Mouse (Mus musculus): ENCODE measurements around the gene Sin3a. TPM values are rescaled to one million over a fixed set of nuclear protein-coding genes. Genes with fewer than 3 reads are reported as not detected.

The Sin3a gene
- polyA plus RNA-seq, 1 experiment = 79.3 TPM

DNA sequence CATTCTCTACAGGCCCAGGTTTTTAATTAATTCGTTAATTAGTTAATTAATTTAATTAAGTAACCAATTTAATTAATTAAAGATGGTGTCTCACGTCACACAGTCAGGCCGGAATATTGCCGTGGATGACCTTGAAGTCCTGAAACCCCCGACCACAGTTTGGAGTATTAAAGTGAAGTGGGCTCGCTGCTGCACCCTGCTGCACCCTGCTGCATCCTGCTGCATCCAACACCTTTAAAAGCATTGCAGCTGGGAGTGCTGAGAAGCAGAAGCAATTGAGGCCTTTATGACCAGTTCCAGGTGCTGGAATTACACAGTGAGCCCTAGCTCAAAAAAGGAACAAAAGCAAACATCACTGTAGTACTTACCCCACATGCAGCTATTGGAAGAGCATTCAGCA lies 80.5 kb downstream of the Sin3a start:
- no peak for DNase-seq (ENCODE audit: low read depth)
- TF ChIP-seq CTCF (IDR thresholded peaks at IDR 0.05; ENCODE audit: borderline replicate concordance, extremely low read depth, insufficient read depth, insufficient read length) (peak; percentile 10; the same call in 1 of the 2 replicates), POLR2A (IDR thresholded peaks at IDR 0.05; ENCODE audit: borderline replicate concordance, extremely low read depth, insufficient read depth, insufficient read length, poor library complexity, severe bottlenecking) (no peak)

DNA sequence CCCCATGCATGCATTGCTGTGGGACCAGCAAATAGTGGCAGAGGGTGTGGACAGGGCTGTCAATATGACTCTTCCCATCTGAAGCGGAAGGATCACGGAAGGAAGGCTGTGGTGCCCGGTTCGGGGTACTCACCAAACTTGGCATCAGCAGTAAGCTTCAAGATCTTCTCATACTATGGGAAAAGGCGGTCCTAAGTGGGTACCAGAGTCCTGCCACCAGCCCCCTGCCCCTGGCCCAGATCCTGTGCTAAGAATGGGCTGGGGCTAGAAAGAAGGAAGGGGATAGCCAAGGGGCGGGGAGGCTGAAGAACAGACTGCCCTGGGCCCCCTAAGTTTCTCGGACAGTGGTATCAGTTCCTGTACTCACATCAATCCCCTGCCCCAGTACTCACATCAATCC lies 84.5 kb downstream of the Sin3a start:
- no peak for TF ChIP-seq CTCF (IDR thresholded peaks at IDR 0.05; ENCODE audit: borderline replicate concordance, extremely low read depth, insufficient read depth, insufficient read length)
- TF ChIP-seq POLR2A (IDR thresholded peaks at IDR 0.05; ENCODE audit: borderline replicate concordance, extremely low read depth, insufficient read depth, insufficient read length, poor library complexity, severe bottlenecking) = no peak
- DNase-seq (ENCODE audit: low read depth) = no peak

DNA sequence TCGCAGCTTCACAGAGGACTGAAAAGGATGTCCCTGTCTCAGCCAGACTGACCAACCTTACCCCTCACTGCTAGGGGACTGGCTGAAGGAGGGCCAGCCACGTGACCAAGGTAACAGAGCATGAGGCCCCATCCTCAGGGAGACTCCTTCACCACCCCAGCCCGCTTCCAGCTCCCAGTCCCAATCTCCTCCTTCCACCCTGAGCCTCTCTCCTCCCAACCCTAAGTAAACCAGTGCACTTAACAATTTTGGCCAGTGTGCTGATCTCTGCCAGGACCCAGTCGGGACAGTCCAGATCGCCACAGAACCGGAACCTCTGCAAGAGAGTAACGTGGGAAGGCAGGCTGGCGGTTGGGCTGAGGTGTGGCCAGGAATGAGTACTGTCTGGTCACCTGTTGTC lies 85.0 kb downstream of the Sin3a start:
- TF ChIP-seq POLR2A (IDR thresholded peaks at IDR 0.05; ENCODE audit: borderline replicate concordance, extremely low read depth, insufficient read depth, insufficient read length, poor library complexity, severe bottlenecking) (no peak), CTCF (IDR thresholded peaks at IDR 0.05; ENCODE audit: borderline replicate concordance, extremely low read depth, insufficient read depth, insufficient read length) (no peak)
- DNase-seq (ENCODE audit: low read depth) = no peak

DNA sequence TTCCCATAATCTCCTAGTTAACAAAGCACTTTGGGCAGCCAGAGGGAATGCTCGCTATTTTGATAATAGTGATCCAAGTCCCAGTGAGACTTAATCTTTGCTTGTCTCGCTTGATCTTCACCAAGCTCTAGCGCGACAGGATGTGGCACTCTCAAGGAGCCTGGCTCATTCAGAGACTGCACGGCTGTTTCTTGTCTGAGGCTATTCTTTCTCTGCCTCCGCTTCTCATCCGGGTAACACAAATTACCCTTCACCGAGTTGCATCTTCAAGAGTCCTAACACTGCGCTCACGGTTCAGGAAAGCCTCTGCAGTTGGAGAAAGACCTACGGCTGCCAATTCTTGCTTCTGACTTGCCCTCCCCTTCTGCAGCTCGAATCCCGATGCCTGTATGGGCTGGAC lies 85.7 kb downstream of the Sin3a start:
- TF ChIP-seq CTCF (IDR thresholded peaks at IDR 0.05; ENCODE audit: borderline replicate concordance, extremely low read depth, insufficient read depth, insufficient read length) (no peak), POLR2A (IDR thresholded peaks at IDR 0.05; ENCODE audit: borderline replicate concordance, extremely low read depth, insufficient read depth, insufficient read length, poor library complexity, severe bottlenecking) (no peak)
- no peak for DNase-seq (ENCODE audit: low read depth)

DNA sequence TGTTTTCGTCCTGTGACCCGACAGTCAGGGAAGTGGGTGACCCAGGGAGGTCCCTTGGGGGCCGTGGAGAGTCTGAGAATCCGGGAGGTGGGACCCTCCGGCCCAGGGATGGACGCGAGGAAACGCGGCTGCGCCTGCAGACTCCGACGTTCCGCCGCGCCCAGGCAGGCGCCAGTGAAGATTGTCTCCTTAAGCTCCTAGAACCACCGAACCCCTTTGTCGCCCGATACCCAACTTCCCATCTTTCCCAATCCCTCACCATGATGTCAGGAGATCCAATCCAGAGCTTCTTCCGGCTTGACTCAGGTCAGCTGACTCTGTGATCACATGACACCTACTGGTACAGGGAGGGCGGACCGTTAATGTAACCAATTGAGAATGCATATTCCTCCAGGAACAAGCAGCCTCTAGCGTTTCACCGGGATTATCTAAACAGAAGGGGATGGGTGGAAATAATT lies 86.2 kb downstream of the Sin3a start, which contains the start of gene Commd4:
Commd4 (minus strand) TSS at position 319 of the 458 bp plus-strand sequence.
- TF ChIP-seq POLR2A (IDR thresholded peaks at IDR 0.05; ENCODE audit: borderline replicate concordance, extremely low read depth, insufficient read depth, insufficient read length, poor library complexity, severe bottlenecking) (no peak; the same call in 1 of the 2 replicates), CTCF (IDR thresholded peaks at IDR 0.05; ENCODE audit: borderline replicate concordance, extremely low read depth, insufficient read depth, insufficient read length) (no peak)
- peak; percentile 99 for DNase-seq (ENCODE audit: low read depth)

DNA sequence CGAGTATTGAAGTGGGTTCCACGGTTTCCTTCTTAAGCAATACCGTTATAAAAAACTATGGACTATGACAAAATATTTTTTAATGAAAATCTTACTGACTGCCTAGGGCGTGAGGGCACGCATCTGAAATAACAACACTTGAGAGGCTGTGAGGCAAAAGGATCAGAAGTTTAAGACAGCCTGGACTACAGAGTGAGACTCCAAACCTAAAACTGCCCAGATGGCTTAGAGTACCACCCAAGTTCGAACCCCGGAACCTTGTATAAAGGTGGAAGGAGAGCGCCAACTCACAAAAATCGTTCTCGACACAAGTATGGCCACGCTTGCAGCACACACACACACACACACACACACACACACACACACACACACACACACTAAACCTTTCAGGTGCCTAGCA lies 86.7 kb downstream of the Sin3a start:
- no peak for TF ChIP-seq POLR2A (IDR thresholded peaks at IDR 0.05; ENCODE audit: borderline replicate concordance, extremely low read depth, insufficient read depth, insufficient read length, poor library complexity, severe bottlenecking)
- no peak for TF ChIP-seq CTCF (IDR thresholded peaks at IDR 0.05; ENCODE audit: borderline replicate concordance, extremely low read depth, insufficient read depth, insufficient read length)
- no peak for DNase-seq (ENCODE audit: low read depth)

DNA sequence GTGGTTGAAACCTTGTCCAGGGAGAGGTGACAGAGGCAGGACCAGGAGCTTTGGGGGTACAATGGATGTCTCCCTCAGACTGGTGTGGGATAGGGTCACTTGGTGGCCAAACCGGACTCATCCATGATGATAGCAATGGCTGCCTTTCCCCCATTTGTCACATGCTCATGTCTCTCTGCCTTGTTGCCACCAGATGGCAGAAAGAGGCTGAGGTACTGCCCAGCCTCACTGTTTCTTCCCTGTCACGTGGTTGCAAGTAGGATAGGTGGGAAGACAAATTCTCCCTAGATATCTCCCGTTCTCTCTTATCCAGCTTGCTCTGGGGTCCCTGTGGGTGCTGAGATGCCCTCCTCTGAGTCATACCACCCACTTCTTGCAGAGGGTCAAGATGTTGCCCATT lies 90.7 kb downstream of the Sin3a start:
- no peak for TF ChIP-seq POLR2A (IDR thresholded peaks at IDR 0.05; ENCODE audit: borderline replicate concordance, extremely low read depth, insufficient read depth, insufficient read length, poor library complexity, severe bottlenecking)
- TF ChIP-seq CTCF (IDR thresholded peaks at IDR 0.05; ENCODE audit: borderline replicate concordance, extremely low read depth, insufficient read depth, insufficient read length) = peak; percentile 60; the same call in 1 of the 2 replicates
- DNase-seq (ENCODE audit: low read depth) = peak; percentile 54

DNA sequence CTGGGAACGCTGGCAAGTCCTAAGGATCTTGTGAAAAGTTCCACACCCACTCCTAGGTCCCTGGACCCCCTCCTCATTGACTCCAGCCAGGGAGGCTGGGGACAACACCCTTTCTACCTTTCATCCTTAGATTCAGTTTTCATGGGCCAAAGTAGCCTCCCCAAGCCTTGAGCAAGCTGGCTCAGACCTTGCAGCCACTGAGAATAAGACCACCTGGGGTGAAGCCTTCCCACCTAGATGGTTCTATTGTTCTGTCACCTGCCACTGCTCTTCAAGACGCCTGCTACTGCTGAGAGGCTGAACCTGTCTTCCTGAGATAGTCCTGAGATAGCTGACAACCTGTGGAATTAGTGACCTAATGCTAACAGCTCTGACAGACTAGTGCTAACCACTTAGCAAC lies 91.3 kb downstream of the Sin3a start:
- DNase-seq (ENCODE audit: low read depth) = no peak
- TF ChIP-seq POLR2A (IDR thresholded peaks at IDR 0.05; ENCODE audit: borderline replicate concordance, extremely low read depth, insufficient read depth, insufficient read length, poor library complexity, severe bottlenecking) = no peak
- TF ChIP-seq CTCF (IDR thresholded peaks at IDR 0.05; ENCODE audit: borderline replicate concordance, extremely low read depth, insufficient read depth, insufficient read length) = no peak

DNA sequence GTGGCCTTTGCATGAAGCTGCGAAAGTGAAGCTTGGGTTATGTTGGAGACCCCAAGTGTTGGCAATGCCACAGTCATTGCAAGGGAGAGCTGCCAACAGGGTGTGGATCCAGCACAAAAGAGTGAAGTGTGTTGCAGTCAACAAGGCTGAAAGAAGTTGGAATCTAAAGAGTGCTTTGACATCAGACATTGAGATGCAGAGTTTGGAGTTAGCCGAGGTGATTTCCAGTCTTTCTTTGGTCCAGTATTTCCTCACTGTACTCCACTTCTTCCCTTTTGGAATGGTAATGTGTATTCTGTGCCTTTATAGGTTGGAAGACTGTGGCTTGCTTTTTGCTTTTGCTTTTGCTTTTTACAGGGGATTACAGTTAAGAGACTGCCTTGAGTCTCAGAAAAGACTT lies 94.3 kb downstream of the Sin3a start:
- TF ChIP-seq CTCF (IDR thresholded peaks at IDR 0.05; ENCODE audit: borderline replicate concordance, extremely low read depth, insufficient read depth, insufficient read length) = no peak
- no peak for TF ChIP-seq POLR2A (IDR thresholded peaks at IDR 0.05; ENCODE audit: borderline replicate concordance, extremely low read depth, insufficient read depth, insufficient read length, poor library complexity, severe bottlenecking)

DNA sequence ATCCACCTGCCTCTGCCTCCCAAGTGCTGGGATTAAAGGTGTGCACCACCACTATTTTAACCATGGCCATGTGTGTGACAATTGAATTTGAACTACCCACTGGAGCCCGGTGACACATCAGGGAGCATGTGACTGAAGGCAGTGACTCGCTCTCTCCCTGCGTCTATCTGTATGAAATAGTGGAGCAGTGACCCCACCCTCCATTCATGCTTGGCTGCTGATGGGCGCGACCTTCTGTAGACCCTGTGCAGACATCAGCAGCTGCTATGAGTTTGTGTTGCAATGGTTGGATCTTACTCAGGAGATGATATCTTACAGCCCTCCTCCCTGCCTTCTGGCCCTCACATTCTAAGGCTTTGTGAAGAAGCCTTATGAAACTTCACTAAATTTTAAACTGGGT lies 96.6 kb downstream of the Sin3a start:
- TF ChIP-seq CTCF (IDR thresholded peaks at IDR 0.05; ENCODE audit: borderline replicate concordance, extremely low read depth, insufficient read depth, insufficient read length) (no peak), POLR2A (IDR thresholded peaks at IDR 0.05; ENCODE audit: borderline replicate concordance, extremely low read depth, insufficient read depth, insufficient read length, poor library complexity, severe bottlenecking) (no peak)
- no peak for DNase-seq (ENCODE audit: low read depth)

More for the DNA sequence above, 94.3 kb downstream of the Sin3a start:
- no peak for DNase-seq (ENCODE audit: low read depth)

Other genes starting within 250 kb of the Sin3a start
- gene Odf3l1, start 207.4 kb upstream of the Sin3a start, polyA plus RNA-seq (2012; rRNA removed) = 0.14 and 0.18 TPM in 2 replicates
- gene Cspg4, start 207.0 kb upstream of the Sin3a start, polyA plus RNA-seq (2012; rRNA removed) = 4.4 and 8.2 TPM in 2 replicates
- 3.0 and 4.0 TPM in 2 replicates for gene Snx33, start 143.7 kb upstream of the Sin3a start, polyA plus RNA-seq (2012; rRNA removed)
- gene Imp3, start 134.6 kb upstream of the Sin3a start, polyA plus RNA-seq (2012; rRNA removed) = 134 and 190 TPM in 2 replicates
- gene Snupn, start 121.2 kb upstream of the Sin3a start, polyA plus RNA-seq (2012; rRNA removed) = 15.2 and 17.6 TPM in 2 replicates
- 43.9 and 47.6 TPM in 2 replicates for gene Ptpn9, start 77.1 kb upstream of the Sin3a start, polyA plus RNA-seq (2012; rRNA removed)
- gene Man2c1, start 58.6 kb downstream of the Sin3a start, polyA plus RNA-seq (2012; rRNA removed) = 204 and 254 TPM in 2 replicates
- 12.7 and 16.0 TPM in 2 replicates for gene Neil1, start 76.3 kb downstream of the Sin3a start, polyA plus RNA-seq (2012; rRNA removed)
- 174 and 315 TPM in 2 replicates for gene Commd4, start 86.3 kb downstream of the Sin3a start, polyA plus RNA-seq (2012; rRNA removed)
- not detected in 2 replicates for gene Trcg1, start 164.5 kb downstream of the Sin3a start, polyA plus RNA-seq (2012; rRNA removed)
- 2.0 and 3.5 TPM in 2 replicates for gene 1700017B05Rik, start 190.6 kb downstream of the Sin3a start, polyA plus RNA-seq (2012; rRNA removed)

All from brain, embryonic 14.5 days (tissue).